Mouse (Mus musculus) limb, embryonic 12.5 days (tissue): ENCODE measurements around the gene Lce3f. TPM values are rescaled to one million over a fixed set of nuclear protein-coding genes. Genes with fewer than 3 reads are reported as not detected.
A peak's percentile ranks its signal among the peaks of the same experiment; 100 is the strongest.

Source experiments
- ATAC-seq: fragments of 200-750 bp; cut with Nextera tagmentation; 2 replicates; pipeline ENCODE4 v1.8.0; 2017; ENCODE audit warnings: low read depth, moderate TSS enrichment; ENCODE audit not compliant: insufficient number of reproducible peaks, insufficient read depth, low FRiP score, low TSS enrichment
- H3K27ac ChIP-seq: fragments of 300-500 bp; sonication (generic); 2 replicates; pipeline ENCODE4 v1.5.1; 2016; ENCODE audit warnings: mild to moderate bottlenecking, moderate library complexity
- H3K27me3 ChIP-seq: fragments of 300-500 bp; sonication (generic); 2 replicates; pipeline ENCODE4 v1.6.1; 2016; ENCODE audit warnings: mild to moderate bottlenecking, moderate library complexity
- H3K36me3 ChIP-seq: fragments of 300-500 bp; sonication (generic); 2 replicates; pipeline ENCODE4 v1.6.1; 2016; ENCODE audit warnings: mild to moderate bottlenecking, moderate library complexity
- H3K4me1 ChIP-seq: fragments of 300-500 bp; sonication (generic); replicated peaks from 2 replicates; pipeline ENCODE4 v1.6.1; 2016
- H3K4me2 ChIP-seq: fragments of 300-500 bp; sonication (generic); 2 replicates; pipeline ENCODE4 v1.6.1; 2016; ENCODE audit warnings: mild to moderate bottlenecking, moderate library complexity
- H3K4me3 ChIP-seq: fragments of 300-500 bp; sonication (generic); replicated peaks from 2 replicates; pipeline ENCODE4 v1.5.1; 2016; ENCODE audit warnings: mild to moderate bottlenecking
- H3K9ac ChIP-seq: fragments of 300-500 bp; sonication (generic); replicated peaks from 2 replicates; pipeline ENCODE4 v1.6.1; 2016; ENCODE audit warnings: mild to moderate bottlenecking, moderate library complexity
- H3K9me3 ChIP-seq: fragments of 300-500 bp; sonication (generic); 2 replicates; pipeline ENCODE4 v1.6.1; 2016; ENCODE audit warnings: mild to moderate bottlenecking, moderate library complexity
- WGBS: fragments of 180-500 bp; shearing (Covaris S2); methylation state at CpG from one replicate; pipeline ENCODE4 v1.1.7; 2016; 5-methylcytosine and 5-hydroxymethylcytosine counted together
- polyA plus RNA-seq: library from polyadenylated mRNA; unstranded; fragments of >200 nt; fragmentation: Nextera tagmentation; extraction: Ambion mirVana; gene quantifications from 2 replicates; pipeline ENCODE4 v1.2.1, GENCODE M21; 2016

The Lce3f gene
- polyA plus RNA-seq: not detected in 2 replicates

DNA sequence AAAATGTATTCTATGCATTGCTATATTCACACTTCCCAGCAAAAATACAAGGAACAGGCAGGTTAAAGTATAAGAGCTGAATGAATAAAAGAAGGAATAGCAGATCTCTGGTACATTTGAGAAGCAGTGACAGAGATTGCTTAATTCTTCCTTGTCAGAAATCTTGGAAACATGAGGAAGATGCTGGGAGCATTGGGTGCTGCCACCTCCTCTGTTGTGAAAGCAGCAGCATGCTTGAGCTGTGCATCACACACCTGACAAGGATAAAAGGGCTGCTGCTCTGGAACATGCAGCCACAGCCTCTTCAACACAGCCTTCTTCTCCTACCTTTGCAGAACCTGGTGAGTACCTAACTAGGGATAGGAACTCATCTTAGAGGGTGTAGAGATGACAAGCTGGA, at the start of gene Lce3f:
Gene Lce3f (plus strand): TSS at position 301 of the 400 bp plus-strand sequence.
- Histone ChIP-seq H3K4me2 (no peak within 1 kb of the TSS), H3K4me1 (no peaks in the 10 kb centered on the region), H3K4me3 (no peak within 1 kb of the TSS), H3K9me3 (no peaks in the 10 kb centered on the region), H3K9ac (no peak within 1 kb of the TSS), H3K27ac (no peak within 1 kb of the TSS), H3K27me3 (no peaks in the 10 kb centered on the region), H3K36me3 (no peaks in the 10 kb centered on the region)
- ATAC-seq: no peak

DNA sequence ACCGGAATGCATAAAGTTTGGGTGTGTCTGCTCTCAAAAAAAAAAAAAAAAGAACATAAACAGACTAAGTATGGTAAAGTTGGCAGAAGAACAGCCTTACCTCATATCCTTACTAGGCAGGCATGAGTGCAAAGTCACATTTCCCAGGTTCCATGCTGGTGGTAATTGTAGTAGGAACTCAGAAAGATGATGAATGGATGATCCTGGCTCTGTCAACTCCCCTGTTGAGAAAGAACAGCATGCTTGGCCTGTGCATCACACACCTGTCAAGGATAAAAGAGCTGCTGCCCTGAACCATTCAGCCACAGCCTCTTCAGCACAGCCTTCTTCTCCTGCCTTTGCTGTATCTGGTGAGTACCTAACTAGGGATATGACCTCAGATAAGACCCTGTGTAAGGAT, 47.8 kb upstream of the Lce3f start, which contains the start of gene Lce3c:
Gene Lce3c (plus strand): TSS at position 301 of the 400 bp plus-strand sequence.
- H3K9ac ChIP-seq: no peak within 1 kb of the TSS
- no peak for ATAC-seq
- no peak within 1 kb of the TSS for H3K4me2 ChIP-seq
- no peak within 1 kb of the TSS for H3K27ac ChIP-seq
- no peaks in the 10 kb centered on the region for H3K9me3 ChIP-seq
- H3K4me1 ChIP-seq: no peaks in the 10 kb centered on the region
- H3K27me3 ChIP-seq: no peaks in the 10 kb centered on the region
- H3K36me3 ChIP-seq: no peaks in the 10 kb centered on the region
- 84% methylated on average over 1 of the region's 1 CpGs for WGBS
- no peak within 1 kb of the TSS for H3K4me3 ChIP-seq

DNA sequence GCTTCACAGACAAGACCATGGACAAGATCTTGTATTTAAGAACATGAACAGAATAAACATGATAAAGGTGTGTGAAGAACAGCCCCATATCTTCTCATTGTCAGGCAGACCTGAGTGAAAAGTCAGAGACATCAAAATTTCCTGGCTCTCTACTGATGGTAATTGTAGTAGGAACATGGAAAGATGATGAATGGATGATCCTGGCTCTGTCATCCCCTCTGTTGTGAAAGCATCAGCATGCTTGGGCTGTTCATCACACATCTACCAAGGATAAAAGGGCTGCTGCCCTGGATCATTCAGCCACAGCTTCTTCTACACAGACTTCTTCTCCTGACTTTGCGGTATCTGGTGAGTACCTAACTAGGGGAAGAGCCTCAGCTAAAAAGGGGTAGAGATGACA, 34.9 kb upstream of the Lce3f start, which contains the start of gene Lce3d:
Gene Lce3d (plus strand): TSS at position 301 of the 400 bp plus-strand sequence.
- H3K27me3 ChIP-seq: no peaks in the 10 kb centered on the region
- no peaks in the 10 kb centered on the region for H3K9me3 ChIP-seq
- H3K36me3 ChIP-seq: no peaks in the 10 kb centered on the region
- H3K4me3 ChIP-seq: no peak within 1 kb of the TSS
- no peak for ATAC-seq
- H3K9ac ChIP-seq: no peak within 1 kb of the TSS
- no peaks in the 10 kb centered on the region for H3K4me1 ChIP-seq
- no peak within 1 kb of the TSS for H3K27ac ChIP-seq
- WGBS: 94% methylated on average over 1 of the region's 1 CpGs
- H3K4me2 ChIP-seq: no peak within 1 kb of the TSS

DNA sequence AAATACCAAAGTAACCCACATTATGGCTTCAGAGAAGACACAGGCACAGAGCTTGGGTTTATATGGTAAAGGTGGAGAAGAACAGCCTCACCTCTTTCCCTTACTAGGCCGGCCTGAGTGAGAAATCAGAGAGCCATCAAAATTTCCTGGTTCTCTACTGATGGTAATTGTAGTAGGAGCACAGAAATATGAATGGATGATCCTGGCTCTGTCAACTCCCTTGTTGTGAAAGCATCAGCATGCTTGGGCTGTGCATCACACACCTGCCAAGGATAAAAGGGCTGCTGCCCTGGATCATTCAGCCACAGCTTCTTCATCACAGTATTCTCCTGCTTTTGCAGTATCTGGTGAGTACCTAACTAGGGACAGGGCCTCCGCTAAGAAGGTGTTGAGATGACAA, 25.3 kb upstream of the Lce3f start, which contains the start of gene Lce3e:
Gene Lce3e (plus strand): TSS at position 301 of the 400 bp plus-strand sequence.
- 89% methylated on average over 2 of the region's 2 CpGs for WGBS
- no peak within 1 kb of the TSS for H3K4me2 ChIP-seq
- ATAC-seq: no peak
- no peaks in the 10 kb centered on the region for H3K9me3 ChIP-seq
- no peak within 1 kb of the TSS for H3K9ac ChIP-seq
- H3K27ac ChIP-seq: no peak within 1 kb of the TSS
- H3K27me3 ChIP-seq: no peaks in the 10 kb centered on the region
- no peaks in the 10 kb centered on the region for H3K4me1 ChIP-seq
- H3K4me3 ChIP-seq: no peak within 1 kb of the TSS
- H3K36me3 ChIP-seq: no peaks in the 10 kb centered on the region

DNA sequence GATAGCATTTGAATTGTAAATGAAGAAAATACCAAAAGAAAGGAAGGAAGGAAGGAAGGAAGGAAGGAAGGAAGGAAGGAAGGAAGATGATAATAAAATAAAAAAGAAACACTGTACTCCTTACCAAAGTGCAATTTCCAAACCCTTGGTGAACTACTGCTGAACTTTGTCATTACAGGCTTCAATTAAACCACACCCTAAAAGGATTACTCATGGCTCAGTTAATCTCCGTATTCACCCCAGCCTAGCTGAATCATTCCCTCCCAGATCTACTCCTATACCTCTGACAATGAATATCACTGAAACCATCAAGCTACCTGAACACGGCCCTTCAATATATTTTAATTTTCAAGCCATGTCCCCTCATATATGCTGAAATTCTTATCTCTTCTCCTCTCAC, 13.5 kb upstream of the Lce3f start:
- ATAC-seq: no peak
- H3K9ac ChIP-seq: no peak overlapping the region
- 90% methylated on average over 2 of the region's 2 CpGs for WGBS

DNA sequence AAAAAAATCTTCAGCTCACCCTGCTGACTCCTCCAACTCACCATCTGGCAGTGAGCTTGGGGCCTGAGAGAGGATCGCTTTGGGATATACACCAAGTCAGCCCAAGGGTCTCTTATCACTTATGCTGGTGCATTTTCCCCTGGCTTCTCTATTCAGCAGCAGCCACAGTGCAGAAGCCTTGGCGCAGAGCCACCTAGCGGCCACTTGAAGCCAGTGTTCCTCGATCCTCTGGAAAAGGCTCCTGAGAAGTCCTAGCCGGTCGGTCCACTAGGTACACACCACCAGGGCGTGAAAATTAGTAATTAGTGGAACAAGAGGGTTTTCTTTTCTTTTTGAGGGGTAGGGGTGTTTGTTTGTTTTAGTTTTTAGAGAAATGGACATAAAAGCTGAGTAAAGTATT, 6.7 kb downstream of the Lce3f start:
- ATAC-seq: peak; percentile 73; the same call in 1 of the 2 replicates
- Histone ChIP-seq H3K9me3 (no peaks in the 10 kb centered on the region), H3K9ac (no peak overlapping the region), H3K27me3 (no peaks in the 10 kb centered on the region), H3K4me2 (no peak overlapping the region), H3K4me3 (no peak overlapping the region), H3K36me3 (no peaks in the 10 kb centered on the region), H3K4me1 (no peaks in the 10 kb centered on the region), H3K27ac (no peak overlapping the region)
- WGBS: 8% methylated on average over 7 of the region's 7 CpGs

More for the DNA sequence above, 13.5 kb upstream of the Lce3f start:
- H3K4me1 ChIP-seq: no peaks in the 10 kb centered on the region
- no peaks in the 10 kb centered on the region for H3K27me3 ChIP-seq
- no peaks in the 10 kb centered on the region for H3K36me3 ChIP-seq
- H3K4me2 ChIP-seq: no peak overlapping the region
- no peaks in the 10 kb centered on the region for H3K9me3 ChIP-seq
- no peak overlapping the region for H3K4me3 ChIP-seq
- no peak overlapping the region for H3K27ac ChIP-seq

DNA sequence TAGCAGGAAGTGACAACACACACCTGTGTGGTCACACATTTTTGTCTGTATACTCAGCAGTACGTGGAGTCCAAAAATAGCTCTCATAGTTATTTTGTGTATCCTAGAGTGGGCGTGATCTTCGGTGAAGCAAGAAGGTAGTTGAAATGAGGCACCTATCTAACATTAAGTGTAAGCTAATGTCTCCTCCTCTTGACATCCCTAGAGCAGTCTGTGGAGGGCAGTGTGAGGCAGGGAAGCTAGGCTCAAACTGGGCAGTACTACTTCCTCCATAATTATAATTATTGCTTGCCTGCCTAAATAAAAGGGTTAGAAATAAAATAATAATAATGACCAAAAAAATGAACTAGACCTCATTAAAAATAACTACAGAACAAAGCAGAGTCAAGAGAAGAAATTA, 8.6 kb downstream of the Lce3f start:
- no peak for ATAC-seq
- Histone ChIP-seq H3K27me3 (no peaks in the 10 kb centered on the region), H3K9ac (no peak overlapping the region), H3K4me3 (no peak overlapping the region), H3K4me2 (no peak overlapping the region), H3K36me3 (no peaks in the 10 kb centered on the region), H3K9me3 (no peaks in the 10 kb centered on the region), H3K27ac (no peak overlapping the region), H3K4me1 (no peaks in the 10 kb centered on the region)
- 78% methylated on average over 3 of the region's 3 CpGs for WGBS

DNA sequence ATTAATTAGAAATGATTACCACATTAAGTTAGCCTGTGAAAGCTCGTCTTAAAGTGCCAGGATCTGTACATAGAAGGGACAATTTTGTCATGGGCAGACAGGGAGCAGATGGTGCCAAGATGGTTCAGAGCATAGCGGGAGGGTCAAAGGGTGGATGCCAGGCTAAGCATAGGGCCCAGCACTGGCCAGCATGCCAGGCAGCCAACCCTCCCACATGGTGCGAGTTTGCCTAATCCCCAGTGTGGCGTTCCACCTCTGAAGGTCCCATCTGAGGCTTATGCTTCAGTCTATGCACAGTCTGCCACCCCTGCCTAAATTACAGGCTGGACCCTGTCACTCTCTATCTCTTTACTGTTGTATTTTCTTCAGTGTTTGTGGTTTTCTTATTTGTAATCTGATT, 10.8 kb downstream of the Lce3f start:
- WGBS: 72% methylated on average over 4 of the region's 4 CpGs
- Histone ChIP-seq H3K9ac (no peak overlapping the region), H3K27me3 (no peaks in the 10 kb centered on the region), H3K27ac (no peak overlapping the region), H3K36me3 (no peaks in the 10 kb centered on the region), H3K4me2 (no peak overlapping the region), H3K9me3 (no peaks in the 10 kb centered on the region), H3K4me3 (no peak overlapping the region), H3K4me1 (no peaks in the 10 kb centered on the region)
- no peak for ATAC-seq

DNA sequence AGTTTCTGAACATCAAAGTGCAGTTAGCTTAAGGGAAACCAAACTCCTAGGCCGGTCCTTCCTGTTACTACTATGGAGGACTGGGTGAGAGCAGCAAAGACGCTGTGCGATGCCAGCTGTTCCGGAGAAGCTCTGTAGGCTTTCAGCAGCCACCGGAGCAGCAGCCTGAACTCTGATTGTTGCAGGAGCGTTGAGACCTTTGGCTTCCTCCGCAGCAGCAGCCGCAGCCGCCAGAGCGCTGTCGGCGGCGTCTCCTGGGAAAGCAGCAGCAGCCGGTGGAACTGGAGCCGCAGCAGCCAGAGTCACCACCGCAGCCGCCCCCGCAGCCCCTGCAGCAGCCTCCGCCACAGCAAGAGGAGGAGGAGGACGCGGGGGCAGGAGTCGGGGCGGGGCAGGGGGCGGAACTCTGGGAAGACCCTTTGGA, 22.4 kb downstream of the Lce3f start:
- H3K27me3 ChIP-seq: peaks cover 15% of the 10 kb centered on the region; the same call in 1 of the 2 replicates
- ATAC-seq: peak; percentile 83; the same call in 1 of the 2 replicates
- H3K27ac ChIP-seq: peak overlapping the region; percentile 18; the same call in 1 of the 2 replicates
- peak overlapping the region; percentile 79 for H3K4me2 ChIP-seq
- H3K9me3 ChIP-seq: no peaks in the 10 kb centered on the region
- no peaks in the 10 kb centered on the region for H3K4me1 ChIP-seq
- peak overlapping the region; percentile 48 for H3K4me3 ChIP-seq
- H3K36me3 ChIP-seq: no peaks in the 10 kb centered on the region
- H3K9ac ChIP-seq: peak overlapping the region; percentile 58
- under 1% methylated on average over 24 of the region's 24 CpGs for WGBS

DNA sequence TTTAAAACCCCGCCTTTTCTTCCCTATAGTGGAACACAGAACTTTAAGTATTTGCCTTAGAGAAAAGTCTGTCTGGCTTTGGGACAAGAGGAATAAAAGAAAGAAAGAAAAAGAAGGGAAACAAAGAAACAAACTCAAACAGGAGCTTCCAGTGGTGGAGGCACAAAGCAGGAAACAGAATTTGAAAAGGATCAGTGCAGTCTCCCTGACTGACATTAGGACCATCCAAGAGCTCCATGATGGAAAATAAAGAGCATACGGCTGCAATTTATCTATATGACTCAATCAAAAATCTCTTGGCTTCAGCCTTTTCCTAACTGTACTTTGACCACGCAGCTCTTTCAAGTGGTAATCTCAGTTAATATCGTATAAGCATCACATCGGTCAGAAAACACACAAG, 22.8 kb downstream of the Lce3f start:
- WGBS: 41% methylated on average over 5 of the region's 5 CpGs
- Histone ChIP-seq H3K9me3 (no peaks in the 10 kb centered on the region), H3K4me1 (no peaks in the 10 kb centered on the region), H3K4me2 (peak overlapping the region; percentile 79), H3K27ac (no peak overlapping the region), H3K36me3 (no peaks in the 10 kb centered on the region), H3K4me3 (peak overlapping the region; percentile 48), H3K9ac (peak overlapping the region; percentile 58), H3K27me3 (peaks cover 15% of the 10 kb centered on the region; the same call in 1 of the 2 replicates)
- no peak for ATAC-seq

DNA sequence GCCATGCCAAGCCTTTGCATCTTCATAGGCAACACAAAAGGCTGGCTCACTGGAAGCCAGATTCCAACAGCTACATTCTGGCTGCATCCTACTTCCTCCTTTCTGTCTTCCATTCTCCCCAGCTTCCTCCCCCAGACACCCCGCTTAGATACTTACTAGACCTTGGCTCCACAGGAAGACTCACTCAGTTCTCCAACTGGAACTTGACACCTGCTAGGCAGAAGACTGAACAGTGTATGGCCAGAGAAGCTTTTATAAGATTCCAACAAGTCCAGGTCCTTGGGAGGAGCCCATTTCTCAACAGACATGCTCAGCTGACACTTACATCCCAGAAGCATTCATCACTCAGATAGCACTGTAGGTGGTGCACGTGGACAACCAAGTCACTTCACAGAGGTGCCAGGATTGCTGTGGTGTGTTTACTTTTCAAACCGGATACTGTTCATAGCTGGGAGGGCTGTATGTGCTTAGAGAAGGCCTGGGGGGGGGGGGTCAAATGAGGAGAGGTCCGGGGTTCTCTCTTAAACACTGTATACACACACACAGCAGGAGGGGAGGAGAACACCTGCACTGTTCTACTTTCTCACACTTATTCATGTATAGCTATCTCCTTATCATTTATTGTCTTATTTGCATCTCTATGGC, 23.6 kb downstream of the Lce3f start, which contains the start of gene Crct1:
Gene Crct1 (minus strand): TSS at position 228 of the 645 bp plus-strand sequence.
- Histone ChIP-seq H3K4me2 (peak within 1 kb of the TSS; percentile 79), H3K4me1 (no peaks in the 10 kb centered on the region), H3K27ac (peak within 1 kb of the TSS; percentile 18; the same call in 1 of the 2 replicates), H3K9ac (peak within 1 kb of the TSS; percentile 58), H3K9me3 (no peaks in the 10 kb centered on the region), H3K27me3 (peaks cover 15% of the 10 kb centered on the region; the same call in 1 of the 2 replicates), H3K36me3 (no peaks in the 10 kb centered on the region), H3K4me3 (peak within 1 kb of the TSS; percentile 48)
- ATAC-seq: no peak
- WGBS: 57% methylated on average over 4 of the region's 4 CpGs
